Mouse (Mus musculus): ENCODE data around the gene Rab11fip3. TPM values are rescaled to one million over a fixed set of nuclear protein-coding genes. Genes with fewer than 3 reads are reported as not detected.

Rab11fip3 gene
- total RNA-seq, 2 experiments from 2014 or later: 39.2 to 41.3 TPM

DNA sequence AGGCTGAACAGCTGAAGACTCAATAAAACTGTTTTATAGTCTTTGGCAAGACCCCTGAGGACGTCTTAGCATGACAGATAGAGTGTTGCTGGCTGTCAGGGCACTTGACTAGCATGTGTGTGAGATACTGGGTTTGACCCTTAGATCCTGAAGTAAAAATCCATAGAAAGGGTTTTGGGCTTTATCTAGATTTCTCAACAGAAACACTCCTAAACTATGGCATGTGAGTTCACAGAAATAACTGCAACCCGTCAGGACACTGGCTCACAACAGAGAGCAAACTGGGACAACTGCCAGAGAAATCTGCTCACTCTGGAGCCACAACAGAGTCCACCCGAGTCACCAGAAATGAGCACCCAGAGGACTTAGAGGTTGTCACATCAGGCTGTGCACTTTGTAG, 101.7 kb downstream of the Rab11fip3 start:
- intact Hi-C loops (cut with DNase I; ENCODE audit: low total_unique reads): no loop called here
- no peak for DNase-seq

GRCm38 (mm10) chr17:25964271-25964670, 105.1 kb downstream of the Rab11fip3 start:
- no peak for DNase-seq
- intact Hi-C loops (cut with DNase I; ENCODE audit: low total_unique reads): no loop called here

DNA sequence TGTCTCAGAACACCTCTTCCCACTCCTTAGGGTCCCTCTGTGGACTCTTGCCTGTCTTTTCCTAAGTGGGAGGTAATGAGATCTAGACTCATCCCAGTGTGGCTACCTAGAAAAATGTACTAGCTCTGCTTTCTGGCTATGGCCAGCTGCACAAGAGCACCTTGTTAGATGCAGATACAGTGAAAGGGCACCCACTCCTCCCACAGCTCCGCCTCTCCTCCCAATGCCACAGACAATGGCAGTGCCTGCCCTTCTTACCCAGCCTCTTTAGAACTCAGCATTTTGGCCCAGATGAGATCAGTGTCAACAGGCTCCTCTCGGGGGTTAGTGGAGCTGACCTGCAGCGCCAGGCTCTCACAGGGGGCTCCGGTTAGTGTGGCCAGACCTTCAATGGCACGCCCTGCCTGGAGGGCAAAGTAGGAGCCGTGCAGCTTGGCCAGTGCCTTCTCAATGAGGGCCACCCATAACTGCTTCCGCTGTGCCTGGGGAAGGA, 106.9 kb downstream of the Rab11fip3 start:
- intact Hi-C loops (cut with DNase I; ENCODE audit: low total_unique reads): no loop called here
- no peak for DNase-seq

DNA sequence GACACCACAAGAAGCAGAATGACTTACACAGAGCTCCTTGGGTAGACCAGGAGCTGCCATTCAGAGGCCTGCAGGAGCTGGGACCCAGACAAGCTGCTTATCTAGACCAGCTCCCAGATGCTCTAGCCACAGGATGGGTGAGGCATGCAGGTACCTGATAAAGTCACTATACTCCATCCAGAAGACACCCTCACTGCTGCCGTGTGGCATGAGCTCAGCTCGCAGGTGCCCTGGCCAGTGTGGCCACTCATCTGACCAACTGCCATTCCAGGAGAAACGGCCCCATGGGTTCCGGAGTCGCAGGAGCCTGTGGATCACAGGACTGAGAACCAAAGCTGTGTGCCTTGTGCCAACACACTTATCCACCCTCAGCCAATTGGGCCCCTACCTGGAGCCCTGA, 107.8 kb downstream of the Rab11fip3 start:
- no peak for DNase-seq
- intact Hi-C loops (cut with DNase I; ENCODE audit: low total_unique reads): no loop called here

- intact Hi-C loops (cut with DNase I; ENCODE audit: low total_unique reads): no loop called here
- DNase-seq: no peak
Observed at GRCm38 (mm10) chr17:25959630-25960467, 109.5 kb downstream of the Rab11fip3 start.

GRCm38 (mm10) chr17:25958771-25959494, 110.4 kb downstream of the Rab11fip3 start:
- no peak for DNase-seq
- intact Hi-C loops (cut with DNase I; ENCODE audit: low total_unique reads): no loop called here

DNA sequence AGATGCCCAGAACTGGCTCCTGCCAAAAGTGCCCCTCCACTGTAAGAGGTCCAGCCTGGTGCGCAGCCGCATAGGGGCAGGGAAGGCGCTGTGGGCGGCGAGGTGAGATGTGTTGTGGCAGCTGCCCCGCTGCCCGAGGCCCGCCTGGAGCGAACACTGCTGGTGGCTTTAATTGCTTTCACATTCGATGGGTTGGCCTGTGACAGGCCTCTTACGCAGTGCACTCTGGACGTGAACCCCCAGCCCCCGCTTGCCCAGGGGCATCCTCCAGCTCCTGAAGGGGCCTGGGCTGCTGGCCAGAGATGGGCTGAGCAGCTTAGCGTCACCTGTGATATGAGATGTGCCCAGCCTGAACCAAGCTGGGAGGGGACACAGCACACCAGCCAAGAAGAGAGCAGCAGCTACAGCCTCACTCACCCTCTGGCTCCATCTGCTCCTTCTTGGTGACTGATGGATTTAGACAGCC, 111.7 kb downstream of the Rab11fip3 start:
- intact Hi-C loops (cut with DNase I; ENCODE audit: low total_unique reads): no loop called here
- DNase-seq: no peak

DNA sequence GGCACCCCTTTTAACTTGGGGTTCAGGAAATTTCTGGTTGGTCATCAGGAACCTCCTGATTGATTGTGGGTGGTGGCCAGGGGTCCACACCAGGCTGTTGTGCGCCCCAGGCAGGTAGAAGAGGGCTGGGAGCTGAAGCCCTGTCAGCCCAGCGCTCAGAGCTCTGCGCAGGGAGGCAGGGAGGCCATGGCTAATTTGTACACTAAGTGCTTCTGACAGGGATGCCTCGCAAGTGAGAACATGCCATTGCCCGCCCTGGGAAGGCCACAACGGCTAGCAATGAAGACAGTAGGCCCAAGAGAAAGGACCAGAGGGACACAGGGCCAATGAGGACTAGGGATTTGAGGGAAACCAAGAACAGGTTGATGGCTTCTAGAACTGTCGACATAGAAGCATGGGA, 112.7 kb downstream of the Rab11fip3 start:
- intact Hi-C loops (cut with DNase I; ENCODE audit: low total_unique reads): no loop called here
- DNase-seq: no peak

DNA sequence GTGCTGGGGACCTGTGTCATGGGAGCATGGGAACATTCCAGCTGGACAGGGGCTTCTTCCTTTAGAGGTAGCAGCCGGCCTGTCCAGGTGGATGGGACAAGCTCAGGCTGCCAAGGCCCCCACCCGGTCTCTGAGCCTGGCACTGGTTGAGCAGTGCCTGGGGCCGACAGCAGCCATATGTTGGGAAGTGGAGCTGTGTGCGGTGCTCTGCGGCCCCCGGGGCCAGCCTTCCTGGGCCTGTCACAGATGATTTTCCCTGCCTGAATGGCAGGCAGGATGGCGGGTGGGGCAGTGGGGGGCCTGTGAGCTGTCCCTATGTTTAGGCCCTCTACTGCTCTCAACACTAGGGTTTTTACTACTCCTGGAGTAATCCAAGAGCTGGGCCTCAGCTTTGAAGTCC, 113.2 kb downstream of the Rab11fip3 start:
- DNase-seq: no peak
- intact Hi-C loops (cut with DNase I; ENCODE audit: low total_unique reads): no loop called here

DNA sequence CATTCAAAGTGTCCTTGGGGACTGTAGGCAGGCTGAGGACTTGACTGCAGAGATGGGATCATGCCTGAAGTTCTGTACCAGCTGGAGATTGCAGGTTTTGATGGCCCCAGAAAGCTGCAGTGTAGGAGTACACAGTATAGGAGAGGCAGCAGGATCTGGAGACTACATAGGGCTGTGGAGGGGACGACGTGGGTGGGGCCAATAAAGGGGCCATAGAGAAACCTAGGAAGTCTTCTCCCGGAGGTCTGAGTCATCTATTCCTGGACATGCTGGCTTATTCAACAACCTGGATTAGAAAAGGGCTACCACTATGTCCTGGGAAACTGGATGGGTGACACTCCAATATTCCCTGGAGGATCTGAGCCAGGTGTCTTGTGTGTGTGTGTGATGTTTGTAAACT, 113.6 kb downstream of the Rab11fip3 start:
- intact Hi-C loops (cut with DNase I; ENCODE audit: low total_unique reads): no loop called here
- no peak for DNase-seq

DNA sequence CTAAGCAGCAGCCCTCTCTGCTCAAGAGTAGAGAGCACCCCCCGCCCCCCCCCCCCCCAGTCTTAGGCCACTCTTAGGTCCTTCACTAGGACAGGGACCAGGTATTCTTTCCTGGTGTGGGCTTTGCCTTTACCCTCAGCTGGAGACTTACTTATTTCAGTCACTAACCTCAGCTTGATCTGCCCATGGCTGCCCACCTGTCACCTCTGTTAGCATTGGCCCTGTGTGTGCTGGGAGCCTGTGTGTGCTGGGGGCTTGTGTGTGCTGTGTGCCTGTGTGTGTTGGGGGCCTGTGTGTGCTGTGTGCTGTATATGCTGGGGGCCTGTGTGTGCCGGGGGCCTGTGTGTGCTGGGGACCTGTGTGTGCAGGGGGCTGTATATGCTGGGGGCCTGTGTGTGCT, 114.7 kb downstream of the Rab11fip3 start:
- intact Hi-C loops (cut with DNase I; ENCODE audit: low total_unique reads): no loop called here

DNA sequence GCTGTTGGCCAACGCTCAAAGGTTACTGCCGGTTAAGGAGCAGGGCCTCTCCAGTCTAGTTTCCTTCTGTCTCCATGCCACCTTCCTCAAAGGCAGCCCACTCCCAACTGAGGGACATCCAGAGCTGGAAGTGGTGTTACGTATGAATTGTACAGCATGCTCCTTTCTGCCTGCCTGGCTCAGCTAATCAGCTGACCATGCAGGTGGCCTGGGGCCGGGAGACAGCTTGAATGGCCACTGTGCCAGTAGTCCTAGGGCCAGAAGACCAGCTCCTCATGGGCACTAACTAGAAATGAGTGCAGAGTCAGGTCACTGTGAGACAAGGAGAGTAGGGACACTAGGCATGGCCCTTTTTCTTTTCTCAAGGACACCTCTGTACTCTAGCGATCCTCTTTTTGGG, 116.2 kb downstream of the Rab11fip3 start:
- intact Hi-C loops (cut with DNase I; ENCODE audit: low total_unique reads): no loop called here
- DNase-seq: no peak

More for the DNA sequence above, 114.7 kb downstream of the Rab11fip3 start:
- no peak for DNase-seq

- DNase-seq: no peak
Observed at GRCm38 (mm10) chr17:25951803-25952623, 117.3 kb downstream of the Rab11fip3 start, which contains the start of gene A930017K11Rik. A930017K11Rik (minus strand) TSS chr17:25952565.

GRCm38 (mm10) chr17:25951225-25951802, 118.0 kb downstream of the Rab11fip3 start:
- no peak for DNase-seq
- intact Hi-C loops (cut with DNase I; ENCODE audit: low total_unique reads): no loop called here

More at GRCm38 (mm10) chr17:25951803-25952623, 117.3 kb downstream of the Rab11fip3 start, which contains the start of gene A930017K11Rik:
- intact Hi-C loops (cut with DNase I; ENCODE audit: low total_unique reads): no loop called here

GRCm38 (mm10) chr17:25950706-25951105, 118.6 kb downstream of the Rab11fip3 start:
- intact Hi-C loops (cut with DNase I; ENCODE audit: low total_unique reads): no loop called here
- DNase-seq: no peak

- no peak for DNase-seq
- intact Hi-C loops (cut with DNase I; ENCODE audit: low total_unique reads): no loop called here
Observed at GRCm38 (mm10) chr17:25949981-25950380, 119.4 kb downstream of the Rab11fip3 start.

GRCm38 (mm10) chr17:25948051-25948450, 121.3 kb downstream of the Rab11fip3 start:
- intact Hi-C loops (cut with DNase I; ENCODE audit: low total_unique reads): no loop called here
- DNase-seq: no peak

GRCm38 (mm10) chr17:25947576-25947975, 121.8 kb downstream of the Rab11fip3 start:
- no peak for DNase-seq
- intact Hi-C loops (cut with DNase I; ENCODE audit: low total_unique reads): no loop called here

GRCm38 (mm10) chr17:25946891-25947290, 122.5 kb downstream of the Rab11fip3 start:
- intact Hi-C loops (cut with DNase I; ENCODE audit: low total_unique reads): no loop called here
- DNase-seq: no peak

All from gastrocnemius, postnatal 14 days (tissue).